Mouse (Mus musculus) intestine, embryonic 15.5 days (tissue): ENCODE data around the gene Mymk. TPM values are rescaled to one million over a fixed set of nuclear protein-coding genes. Genes with fewer than 3 reads are reported as not detected.
A peak's percentile ranks its signal among the peaks of the same experiment; 100 is the strongest.

ENCODE experiments used
- ATAC-seq: fragments of 200-750 bp; cut with Nextera tagmentation; 2 replicates; pipeline ENCODE4 v1.8.0; 2017; ENCODE audit warnings: moderate TSS enrichment, moderate library complexity
- H3K27ac ChIP-seq: fragments of 300-500 bp; sonication (generic); 2 replicates; pipeline ENCODE4 v1.5.1; 2015; ENCODE audit warnings: mild to moderate bottlenecking, inconsistent platforms
- H3K27me3 ChIP-seq: fragments of 300-500 bp; sonication (generic); replicated peaks from 2 replicates; pipeline ENCODE4 v1.6.1; 2015; ENCODE audit warnings: inconsistent platforms
- H3K36me3 ChIP-seq: fragments of 300-500 bp; sonication (generic); 2 replicates; pipeline ENCODE4 v1.6.1; 2015; ENCODE audit warnings: inconsistent platforms
- H3K4me1 ChIP-seq: fragments of 300-500 bp; sonication (generic); replicated peaks from 2 replicates; pipeline ENCODE4 v1.6.1; 2015; ENCODE audit warnings: inconsistent platforms
- H3K4me2 ChIP-seq: fragments of 300-500 bp; sonication (generic); replicated peaks from 2 replicates; pipeline ENCODE4 v1.6.1; 2015; ENCODE audit warnings: mild to moderate bottlenecking, inconsistent platforms
- H3K4me3 ChIP-seq: fragments of 300-500 bp; sonication (generic); replicated peaks from 2 replicates; pipeline ENCODE4 v1.5.1; 2015; ENCODE audit warnings: inconsistent platforms
- H3K9ac ChIP-seq: fragments of 300-500 bp; sonication (generic); 2 replicates; pipeline ENCODE4 v1.6.1; 2015; ENCODE audit warnings: inconsistent platforms
- H3K9me3 ChIP-seq: fragments of 300-500 bp; sonication (generic); 2 replicates; pipeline ENCODE4 v1.6.1; 2016; ENCODE audit warnings: inconsistent platforms
- WGBS: fragments of 180-500 bp; shearing (Covaris S2); methylation state at CpG from one replicate; pipeline ENCODE4 v1.1.7; 2015; 5-methylcytosine and 5-hydroxymethylcytosine counted together
- polyA plus RNA-seq: library from polyadenylated mRNA; unstranded; fragments of >200 nt; fragmentation: Nextera tagmentation; extraction: Ambion mirVana; gene quantifications from 2 replicates; pipeline ENCODE4 v1.2.1, GENCODE M21; 2015

Mymk gene
- 0.15 and 0.24 TPM in 2 replicates for polyA plus RNA-seq

GRCm38 (mm10) chr2:27071978-27072377 is at the start of gene Mymk:
Mymk (minus strand) TSS chr2:27072179.
- no peaks in the 10 kb centered on the region for H3K36me3 ChIP-seq
- H3K9me3 ChIP-seq, result no peaks in the 10 kb centered on the region
- ATAC-seq, result no peak
- 72% methylated on average over 2 of the region's 2 CpGs for WGBS
- no peak within 1 kb of the TSS for H3K4me2 ChIP-seq
- H3K4me3 ChIP-seq, result no peak within 1 kb of the TSS
- H3K27ac ChIP-seq, result no peak within 1 kb of the TSS
- H3K9ac ChIP-seq, result no peak within 1 kb of the TSS
- H3K27me3 ChIP-seq, result no peaks in the 10 kb centered on the region
- peaks cover 8% of the 10 kb centered on the region; the same call in 1 of the 2 replicates for H3K4me1 ChIP-seq

GRCm38 (mm10) chr2:27120241-27120641 is 48.3 kb upstream of the Mymk start:
- H3K4me1 ChIP-seq, result peaks cover 13% of the 10 kb centered on the region
- no peak overlapping the region for H3K4me3 ChIP-seq
- H3K36me3 ChIP-seq, result no peaks in the 10 kb centered on the region
- no peak overlapping the region for H3K27ac ChIP-seq
- WGBS, result 63% methylated on average over 8 of the region's 8 CpGs
- H3K9me3 ChIP-seq, result no peaks in the 10 kb centered on the region
- H3K27me3 ChIP-seq, result no peaks in the 10 kb centered on the region
- no peak for ATAC-seq
- H3K4me2 ChIP-seq, result no peak overlapping the region
- no peak overlapping the region for H3K9ac ChIP-seq

GRCm38 (mm10) chr2:27119766-27120165 is 47.8 kb upstream of the Mymk start:
- WGBS, result 78% methylated on average over 2 of the region's 2 CpGs
- Histone ChIP-seq H3K4me1 (peaks cover 13% of the 10 kb centered on the region), H3K9ac (no peak overlapping the region), H3K4me3 (no peak overlapping the region), H3K27ac (no peak overlapping the region), H3K27me3 (no peaks in the 10 kb centered on the region), H3K36me3 (no peaks in the 10 kb centered on the region), H3K4me2 (no peak overlapping the region), H3K9me3 (no peaks in the 10 kb centered on the region)
- no peak for ATAC-seq

GRCm38 (mm10) chr2:27118452-27118851 is 46.5 kb upstream of the Mymk start:
- Histone ChIP-seq H3K9me3 (no peaks in the 10 kb centered on the region), H3K27ac (no peak overlapping the region), H3K4me3 (no peak overlapping the region), H3K36me3 (no peaks in the 10 kb centered on the region), H3K4me2 (no peak overlapping the region), H3K9ac (no peak overlapping the region), H3K27me3 (no peaks in the 10 kb centered on the region), H3K4me1 (peaks cover 13% of the 10 kb centered on the region)
- no peak for ATAC-seq
- WGBS, result 60% methylated on average over 4 of the region's 4 CpGs

GRCm38 (mm10) chr2:27114169-27114568 is 42.2 kb upstream of the Mymk start:
- H3K27me3 ChIP-seq, result no peaks in the 10 kb centered on the region
- no peak overlapping the region for H3K9ac ChIP-seq
- no peaks in the 10 kb centered on the region for H3K36me3 ChIP-seq
- no peak for ATAC-seq
- no peaks in the 10 kb centered on the region for H3K9me3 ChIP-seq
- no peak overlapping the region for H3K27ac ChIP-seq
- no peaks in the 10 kb centered on the region for H3K4me1 ChIP-seq
- no peak overlapping the region for H3K4me3 ChIP-seq
- 86% methylated on average over 10 of the region's 10 CpGs for WGBS
- no peak overlapping the region for H3K4me2 ChIP-seq

- no peak overlapping the region for H3K9ac ChIP-seq
- no peak overlapping the region for H3K27ac ChIP-seq
- no peak for ATAC-seq
- WGBS, result 76% methylated on average over 20 of the region's 20 CpGs
- no peaks in the 10 kb centered on the region for H3K36me3 ChIP-seq
- H3K4me2 ChIP-seq, result no peak overlapping the region
- no peak overlapping the region for H3K4me3 ChIP-seq
- H3K27me3 ChIP-seq, result no peaks in the 10 kb centered on the region
- no peaks in the 10 kb centered on the region for H3K9me3 ChIP-seq
- H3K4me1 ChIP-seq, result no peaks in the 10 kb centered on the region
Measured at GRCm38 (mm10) chr2:27112585-27112984, 40.6 kb upstream of the Mymk start.

GRCm38 (mm10) chr2:27109052-27109451 is 37.1 kb upstream of the Mymk start:
- WGBS, result 86% methylated on average over 5 of the region's 5 CpGs
- ATAC-seq, result no peak
- no peak overlapping the region for H3K9ac ChIP-seq

GRCm38 (mm10) chr2:27108144-27108543 is 36.2 kb upstream of the Mymk start:
- H3K27me3 ChIP-seq, result no peaks in the 10 kb centered on the region
- no peak for ATAC-seq
- no peak overlapping the region for H3K4me3 ChIP-seq
- WGBS, result 80% methylated on average over 2 of the region's 2 CpGs
- no peaks in the 10 kb centered on the region for H3K36me3 ChIP-seq
- H3K27ac ChIP-seq, result no peak overlapping the region
- H3K4me1 ChIP-seq, result no peaks in the 10 kb centered on the region
- H3K9me3 ChIP-seq, result no peaks in the 10 kb centered on the region
- no peak overlapping the region for H3K9ac ChIP-seq
- H3K4me2 ChIP-seq, result no peak overlapping the region

More at GRCm38 (mm10) chr2:27109052-27109451, 37.1 kb upstream of the Mymk start:
- no peaks in the 10 kb centered on the region for H3K4me1 ChIP-seq
- H3K27ac ChIP-seq, result no peak overlapping the region
- H3K36me3 ChIP-seq, result no peaks in the 10 kb centered on the region
- no peak overlapping the region for H3K4me3 ChIP-seq
- H3K27me3 ChIP-seq, result no peaks in the 10 kb centered on the region
- H3K4me2 ChIP-seq, result no peak overlapping the region
- H3K9me3 ChIP-seq, result no peaks in the 10 kb centered on the region

GRCm38 (mm10) chr2:27106816-27107215 is 34.8 kb upstream of the Mymk start:
- H3K4me2 ChIP-seq, result no peak overlapping the region
- ATAC-seq, result no peak

GRCm38 (mm10) chr2:27103554-27103953 is 31.6 kb upstream of the Mymk start:
- ATAC-seq, result no peak
- H3K4me1 ChIP-seq, result peaks cover under 1% of the 10 kb centered on the region
- no peak overlapping the region for H3K27ac ChIP-seq
- no peaks in the 10 kb centered on the region for H3K9me3 ChIP-seq
- WGBS, result 68% methylated on average over 7 of the region's 7 CpGs
- H3K4me2 ChIP-seq, result no peak overlapping the region
- H3K9ac ChIP-seq, result no peak overlapping the region
- no peaks in the 10 kb centered on the region for H3K27me3 ChIP-seq
- H3K4me3 ChIP-seq, result no peak overlapping the region
- no peaks in the 10 kb centered on the region for H3K36me3 ChIP-seq

More at GRCm38 (mm10) chr2:27106816-27107215, 34.8 kb upstream of the Mymk start:
- Histone ChIP-seq H3K36me3 (no peaks in the 10 kb centered on the region), H3K4me1 (no peaks in the 10 kb centered on the region), H3K27me3 (no peaks in the 10 kb centered on the region), H3K9ac (no peak overlapping the region), H3K4me3 (no peak overlapping the region), H3K27ac (no peak overlapping the region), H3K9me3 (no peaks in the 10 kb centered on the region)
- WGBS, result 70% methylated on average over 3 of the region's 3 CpGs

- H3K9ac ChIP-seq, result no peak overlapping the region
- peak; percentile 86 for ATAC-seq
- peak overlapping the region; percentile 61 for H3K27ac ChIP-seq
- H3K27me3 ChIP-seq, result no peaks in the 10 kb centered on the region
- no peak overlapping the region for H3K4me3 ChIP-seq
- no peaks in the 10 kb centered on the region for H3K36me3 ChIP-seq
- H3K9me3 ChIP-seq, result no peaks in the 10 kb centered on the region
- peaks cover 18% of the 10 kb centered on the region for H3K4me1 ChIP-seq
- no peak overlapping the region; the same call in 1 of the 2 replicates for H3K4me2 ChIP-seq
- WGBS, result 5% methylated on average over 6 of the region's 6 CpGs
Measured at GRCm38 (mm10) chr2:27097776-27098175, 25.8 kb upstream of the Mymk start.

GRCm38 (mm10) chr2:27097241-27097656 is 25.3 kb upstream of the Mymk start:
- Histone ChIP-seq H3K36me3 (no peaks in the 10 kb centered on the region), H3K9me3 (no peaks in the 10 kb centered on the region), H3K9ac (no peak overlapping the region), H3K27ac (peak overlapping the region; percentile 61), H3K4me2 (no peak overlapping the region), H3K27me3 (no peaks in the 10 kb centered on the region), H3K4me1 (peaks cover 18% of the 10 kb centered on the region), H3K4me3 (no peak overlapping the region)
- WGBS, result 48% methylated on average over 6 of the region's 6 CpGs
- peak; percentile 52 for ATAC-seq

GRCm38 (mm10) chr2:27096341-27096981 is 24.5 kb upstream of the Mymk start:
- Histone ChIP-seq H3K27ac (peak overlapping the region; percentile 61; the same call in 1 of the 2 replicates), H3K4me1 (peaks cover 18% of the 10 kb centered on the region), H3K4me2 (no peak overlapping the region), H3K36me3 (no peaks in the 10 kb centered on the region), H3K27me3 (no peaks in the 10 kb centered on the region), H3K9me3 (no peaks in the 10 kb centered on the region), H3K9ac (no peak overlapping the region), H3K4me3 (no peak overlapping the region)
- WGBS, result 41% methylated on average over 13 of the region's 13 CpGs
- ATAC-seq, result no peak
